Mouse (Mus musculus): ENCODE data around the gene Gap43. TPM values are rescaled to one million over a fixed set of nuclear protein-coding genes. Genes with fewer than 3 reads are reported as not detected.
A peak's percentile ranks its signal among the peaks of the same experiment; 100 is the strongest.
"Not testable (repeated sequence)": the region's sequence is repeated elsewhere in the genome, so short reads cannot be mapped to it uniquely, and the experiment has no call there.

Gene Gap43
- total RNA-seq, 2 experiments from 2014 or later: 9.5 to 14.7 TPM

DNA sequence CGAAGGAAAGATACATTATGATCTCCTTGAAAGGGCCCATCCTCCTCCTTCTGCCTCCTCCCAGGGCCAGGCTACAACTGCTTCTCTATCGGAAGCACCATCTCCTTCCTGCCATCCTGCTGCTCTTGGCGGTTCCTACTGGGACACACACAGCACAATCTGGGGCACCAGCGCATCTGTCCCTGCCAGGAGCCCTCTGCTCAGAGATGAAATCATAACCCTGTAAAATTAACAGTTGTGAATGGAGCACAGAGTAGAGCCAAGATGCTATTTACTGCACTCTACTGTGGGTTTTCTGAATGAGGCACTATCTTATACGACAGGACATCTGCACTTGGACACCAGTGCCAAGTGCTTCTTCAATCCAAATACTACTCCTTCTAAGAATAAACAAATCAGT lies 46.0 kb downstream of the Gap43 start:
- no peak for DNase-seq

DNA sequence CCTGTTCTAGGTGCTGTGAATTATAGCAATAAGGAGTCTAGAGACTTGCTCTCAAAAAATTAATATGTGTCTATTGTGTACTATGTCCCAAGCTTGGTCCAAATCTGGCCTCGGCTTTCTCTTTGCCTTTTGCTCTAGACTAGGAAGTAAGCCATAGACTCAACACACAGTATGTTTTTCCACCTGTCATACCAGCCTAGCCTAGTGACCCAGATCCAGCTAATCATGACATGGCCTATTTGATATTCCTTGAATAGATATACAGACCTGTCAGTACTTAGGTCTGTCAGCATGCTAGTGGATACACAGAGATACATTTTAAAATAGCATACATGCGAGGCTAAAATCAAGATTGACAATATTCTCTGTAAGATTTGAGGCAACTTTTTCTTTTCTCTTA lies 46.4 kb downstream of the Gap43 start:
- no peak for DNase-seq

DNA sequence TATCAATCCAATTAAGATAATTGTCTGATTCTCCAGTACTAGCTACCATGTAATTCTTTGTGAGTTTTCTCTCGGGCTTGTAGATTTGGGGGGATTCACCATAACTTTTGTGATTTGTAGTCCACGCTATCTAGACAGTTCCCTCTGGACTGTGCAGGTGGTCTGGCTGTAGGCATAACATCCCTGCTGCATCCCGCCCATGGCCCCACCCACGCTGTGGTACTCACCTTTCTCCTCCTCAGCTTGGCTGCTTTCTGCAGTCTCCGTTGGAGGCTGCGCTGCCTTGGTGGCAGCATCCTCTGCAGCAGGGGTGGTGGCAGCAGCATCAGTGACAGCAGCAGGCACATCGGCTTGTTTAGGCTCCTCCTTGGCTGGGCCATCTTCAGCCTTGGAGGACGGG lies 48.9 kb downstream of the Gap43 start:
- DNase-seq: no peak

- DNase-seq: no peak
These were observed 56.4 kb downstream of the Gap43 start for GRCm38 (mm10) chr16:42284005-42284404.

DNA sequence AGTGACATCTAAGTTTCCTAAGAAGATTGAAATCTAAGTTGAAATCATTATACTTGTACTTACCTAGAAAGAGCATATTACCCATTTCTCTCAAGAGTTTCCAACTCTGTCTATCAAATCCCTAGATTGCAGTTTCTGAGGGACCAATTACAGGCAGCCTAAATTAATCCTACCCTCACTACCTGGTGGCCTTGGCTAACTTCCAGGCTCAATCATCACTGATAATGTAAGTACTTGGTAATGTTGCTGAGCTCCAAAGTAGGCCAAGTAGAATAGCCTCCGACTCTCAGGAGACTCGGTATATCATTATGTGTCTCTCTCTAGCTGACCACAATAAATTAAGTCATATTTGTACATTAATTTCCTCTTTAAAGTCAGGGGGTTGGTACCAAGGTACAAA lies 62.7 kb downstream of the Gap43 start:
- DNase-seq: no peak

DNA sequence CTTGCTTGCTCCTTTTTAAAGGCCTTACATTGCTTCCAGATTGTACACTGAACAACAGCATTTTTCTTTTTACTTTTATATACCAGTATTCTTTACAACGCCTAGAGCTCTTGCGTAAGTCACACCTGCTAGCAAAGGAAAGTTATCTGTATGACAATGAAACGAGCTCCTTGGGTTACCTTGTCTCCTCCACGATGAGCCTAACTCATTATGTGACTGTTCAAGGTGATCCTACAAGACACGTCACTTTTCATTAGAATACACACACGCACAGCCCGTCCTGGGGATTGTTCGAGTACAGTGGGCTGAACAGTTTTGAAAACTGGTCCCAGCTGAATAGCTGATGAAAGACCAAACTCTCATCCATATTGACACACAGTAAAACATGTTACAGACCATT lies 63.2 kb downstream of the Gap43 start:
- DNase-seq: no peak

DNA sequence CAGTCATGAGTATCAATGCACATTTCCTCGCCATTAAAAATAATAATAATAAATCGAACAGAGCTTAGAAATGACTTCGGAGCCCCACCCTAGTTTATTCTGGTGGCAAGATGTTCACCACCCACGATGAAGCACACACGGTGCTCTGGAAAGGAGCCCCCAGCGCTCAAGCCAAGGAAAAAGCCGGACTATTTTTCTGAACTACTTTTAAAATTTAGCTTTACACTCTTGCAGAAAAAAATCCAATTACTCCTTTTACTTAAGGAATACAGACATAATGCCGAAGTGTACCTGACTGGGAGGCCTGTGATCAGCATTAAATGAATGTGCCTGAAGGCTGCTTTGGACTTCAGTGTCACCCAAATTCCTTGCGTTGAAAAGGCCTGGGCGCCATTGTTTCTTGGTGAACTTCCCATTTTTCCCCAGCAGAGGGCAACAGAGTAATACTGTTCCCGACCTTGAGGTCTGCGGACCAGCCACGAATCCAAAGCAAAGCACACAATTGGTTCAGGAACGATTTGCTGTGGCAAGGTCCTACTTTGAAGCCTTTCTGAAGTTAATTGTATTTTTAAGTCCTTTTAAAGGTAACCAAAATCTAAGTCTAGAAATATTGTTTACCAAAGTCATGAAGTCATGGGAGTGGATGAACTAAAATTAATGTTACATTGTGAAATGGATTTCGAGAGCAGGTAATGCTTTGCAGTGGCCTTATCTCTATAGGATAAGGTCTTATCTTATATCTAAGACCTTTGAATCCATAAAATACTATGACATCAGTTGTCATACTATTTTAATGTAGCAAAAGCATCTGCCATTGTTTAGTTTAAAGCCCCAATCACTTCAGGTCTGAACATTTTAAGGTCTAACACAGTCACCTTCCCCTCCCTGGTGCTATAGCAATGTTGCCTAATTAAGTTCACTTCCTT lies 64.0 kb downstream of the Gap43 start:
- DNase-seq: peak; percentile 66

DNA sequence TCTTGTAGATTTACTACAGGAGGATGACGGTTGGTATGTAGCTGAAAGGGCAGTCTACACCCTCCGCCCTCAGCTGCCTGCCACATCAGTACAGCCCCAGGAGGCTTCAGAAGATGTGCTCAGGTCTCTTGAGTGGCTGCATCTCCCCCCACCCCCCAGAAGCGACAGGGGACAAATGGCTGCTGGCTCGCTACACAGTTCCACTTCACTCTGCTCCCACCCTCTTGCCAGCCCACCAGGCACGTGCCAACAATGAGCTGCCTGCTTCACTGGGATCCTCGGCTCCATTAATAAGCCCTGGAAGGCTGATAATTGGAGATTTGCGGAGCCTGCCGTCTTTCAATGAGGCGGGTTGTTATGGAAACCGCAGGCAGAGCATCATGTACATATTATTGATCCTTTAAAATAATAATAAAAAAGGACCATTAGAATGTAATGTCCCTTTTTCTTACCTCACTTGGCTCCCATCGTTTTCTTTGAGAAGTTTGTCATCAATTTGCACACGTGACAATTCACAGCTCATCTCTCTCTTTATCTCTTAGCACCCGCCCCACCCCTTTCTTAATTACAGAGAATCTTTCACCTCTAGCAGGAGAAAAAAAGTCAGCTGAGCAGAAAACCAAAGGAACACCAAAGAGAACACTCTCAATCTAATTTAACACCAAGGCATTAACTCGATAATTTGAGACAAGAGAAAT lies 64.8 kb downstream of the Gap43 start:
- DNase-seq: no peak

DNA sequence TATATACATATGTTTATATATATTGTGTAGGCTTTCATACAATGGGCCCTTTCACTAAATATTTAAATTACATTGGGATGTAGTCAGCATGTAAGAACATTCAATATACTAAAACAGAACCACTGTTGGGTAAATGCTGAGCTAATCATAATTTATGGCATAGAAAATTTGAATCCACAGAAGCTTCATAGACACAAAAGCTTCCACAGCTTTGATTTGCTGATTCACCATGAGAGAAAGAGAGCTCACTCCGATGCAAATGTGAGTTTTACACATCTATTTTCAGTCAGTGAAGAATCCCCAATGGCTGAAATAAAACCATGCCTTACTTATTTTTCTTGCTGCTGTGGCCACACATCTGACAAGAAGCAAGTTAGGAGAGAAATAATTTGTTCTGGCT lies 69.2 kb downstream of the Gap43 start:
- DNase-seq: no peak

- no peak for DNase-seq
These were observed 70.9 kb downstream of the Gap43 start for GRCm38 (mm10) chr16:42269587-42269967.

DNA sequence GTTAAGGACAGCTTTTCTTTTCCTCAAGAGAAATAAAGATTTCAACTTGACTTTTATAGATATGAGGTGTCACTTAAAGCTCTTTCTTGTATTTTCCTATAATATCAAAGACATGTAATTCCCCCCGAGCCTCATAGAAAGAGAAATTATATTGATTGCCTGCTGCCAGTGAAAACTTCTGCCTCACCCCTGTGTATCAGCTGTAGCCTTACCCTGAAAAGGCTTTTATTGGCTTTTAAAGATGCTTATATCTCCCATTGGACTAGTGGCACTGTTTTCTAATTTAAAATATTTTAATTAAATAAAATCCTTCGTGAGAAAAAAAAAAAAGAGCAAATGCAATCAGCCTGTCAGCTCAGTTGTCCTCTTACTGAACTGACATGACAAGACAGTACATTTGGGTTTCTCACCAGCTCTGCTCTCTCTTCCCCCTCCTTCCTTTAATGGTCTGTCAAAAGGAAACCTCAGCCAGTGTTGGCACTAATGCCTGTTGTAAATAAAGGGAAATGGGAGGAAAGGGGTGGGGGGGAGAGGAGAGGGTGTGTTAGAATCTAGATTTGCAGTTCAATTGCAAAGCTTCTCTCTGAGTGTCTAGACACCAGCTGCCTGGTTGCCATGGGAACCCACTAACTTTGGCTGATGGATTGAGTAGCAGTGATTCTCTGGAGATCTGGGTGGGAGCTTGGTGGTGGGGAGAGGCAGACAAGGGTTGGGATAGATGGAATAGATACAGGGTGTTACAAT lies 71.4 kb downstream of the Gap43 start:
- peak; percentile 20 for DNase-seq

DNA sequence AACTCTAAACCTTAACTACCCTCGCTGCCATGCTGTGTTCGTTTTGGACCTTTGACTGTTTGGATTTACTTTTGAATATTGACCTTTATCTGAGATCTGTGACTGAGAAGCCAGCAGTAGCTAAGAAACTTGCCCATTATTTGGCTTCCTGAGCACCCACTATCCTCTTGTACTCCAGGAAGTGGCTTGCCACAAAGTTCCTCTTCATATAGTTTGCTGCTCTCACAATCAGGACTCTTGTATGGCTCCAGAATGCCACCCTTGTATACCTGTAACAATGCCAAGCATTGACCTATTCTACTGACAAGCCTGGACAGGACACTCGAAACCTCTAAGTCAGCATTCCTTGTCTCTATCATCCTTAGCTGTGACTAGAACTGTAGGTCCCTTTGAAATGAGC lies 75.3 kb downstream of the Gap43 start:
- DNase-seq: no peak

- no peak for DNase-seq
These were observed 77.4 kb downstream of the Gap43 start for GRCm38 (mm10) chr16:42262935-42263542.

GRCm38 (mm10) chr16:42255693-42256092 lies 84.8 kb downstream of the Gap43 start:
- DNase-seq: peak; percentile 8

- no peak for DNase-seq
These were observed 85.2 kb downstream of the Gap43 start for GRCm38 (mm10) chr16:42255222-42255621.

DNA sequence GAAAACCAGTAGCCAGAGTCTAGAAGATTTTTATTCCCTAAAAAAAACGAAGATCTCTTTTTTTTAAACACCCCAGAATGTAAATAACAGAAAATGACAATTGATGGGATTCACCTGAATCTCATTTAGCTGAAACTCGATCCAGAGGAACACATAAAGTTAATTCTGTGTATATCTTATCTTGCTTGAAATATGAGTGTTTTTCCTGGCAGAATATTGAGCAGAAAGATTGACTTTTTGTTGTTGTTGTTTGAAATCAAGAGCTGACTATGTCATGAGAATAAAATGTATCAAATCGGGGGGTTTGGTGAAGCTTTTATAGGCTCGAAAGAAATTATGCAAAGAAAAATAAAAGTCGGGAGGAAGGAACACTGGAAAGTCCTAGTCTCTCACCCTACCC lies 88.2 kb downstream of the Gap43 start:
- no peak for DNase-seq

GRCm38 (mm10) chr16:42244121-42244520 lies 96.3 kb downstream of the Gap43 start:
- DNase-seq: not testable (repeated sequence)

- no peak for DNase-seq
These were observed 109.1 kb downstream of the Gap43 start for GRCm38 (mm10) chr16:42231306-42231705.

All from gastrocnemius, postnatal 10 days (tissue).